Mouse (Mus musculus): ENCODE data around the gene Ptcra. TPM values are rescaled to one million over a fixed set of nuclear protein-coding genes. Genes with fewer than 3 reads are reported as not detected.

Ptcra gene
- total RNA-seq (2023) = not detected

DNA sequence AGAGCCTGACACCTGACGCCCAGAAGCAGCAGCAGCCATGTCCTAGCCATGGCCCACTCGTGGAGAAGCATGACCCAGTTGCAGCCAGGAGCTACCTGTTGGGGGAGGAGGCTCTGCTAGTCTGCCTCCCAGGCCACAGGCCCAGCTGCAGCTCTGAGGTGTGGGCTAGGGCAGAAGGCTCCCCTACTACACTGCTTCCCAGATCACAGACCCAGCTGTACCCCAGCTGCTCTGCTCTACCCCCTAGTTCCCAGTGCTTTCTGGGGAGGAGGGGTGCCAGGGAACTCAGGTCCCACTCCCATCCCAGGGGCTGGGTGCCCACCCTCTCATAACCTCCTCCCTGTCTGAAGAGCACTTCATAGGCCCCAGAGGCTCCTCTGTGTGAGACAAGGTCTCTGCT is at the start of gene Ptcra:
Gene Ptcra, minus strand, starts transcription at position 169 of the 400 bp plus-strand sequence.

DNA sequence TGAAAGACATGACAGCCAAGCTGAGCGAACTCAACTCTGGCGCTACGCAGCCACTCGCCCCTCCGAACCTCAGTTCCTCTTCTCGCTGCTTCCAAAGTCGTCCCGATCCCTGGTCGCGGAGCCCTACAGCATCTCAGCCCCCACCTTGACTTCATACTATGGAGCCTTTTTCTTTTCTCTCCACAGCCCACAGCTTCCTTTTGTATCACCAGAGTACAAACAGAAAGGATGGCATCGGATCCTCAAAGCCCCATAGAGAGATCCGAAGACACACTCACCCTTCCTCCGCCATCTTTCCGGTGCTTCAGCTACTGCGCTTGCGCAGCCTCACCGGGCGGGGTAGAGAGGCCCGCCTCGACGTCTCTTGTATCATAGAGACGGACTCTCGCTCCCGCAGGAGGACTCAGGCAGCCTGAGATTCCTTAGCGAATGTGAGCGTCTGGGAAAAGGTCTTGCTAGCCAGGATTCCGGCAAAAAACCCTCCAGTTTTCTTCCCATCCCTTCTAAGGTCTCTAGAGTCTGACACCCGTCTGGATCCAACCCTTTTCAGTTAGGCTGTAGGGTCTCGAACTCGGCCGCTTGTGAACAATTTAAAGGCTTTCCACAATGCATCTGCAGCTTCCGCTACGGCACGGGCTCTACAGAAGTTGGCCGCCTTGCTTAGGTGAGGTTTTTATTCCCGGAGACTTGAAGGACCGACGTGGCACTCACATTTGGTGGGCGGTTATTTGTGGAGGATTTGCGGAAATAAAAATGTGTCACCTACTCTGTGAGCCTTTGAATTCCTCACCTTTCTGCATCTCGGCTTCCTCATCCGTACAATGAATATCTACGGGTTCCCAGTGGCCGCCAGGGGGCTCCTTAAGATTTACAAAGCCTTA is 19.1 kb upstream of the Ptcra start, which contains the start of gene Rpl7l1:
Gene Rpl7l1, minus strand, starts transcription at position 332 of the 881 bp plus-strand sequence.

DNA sequence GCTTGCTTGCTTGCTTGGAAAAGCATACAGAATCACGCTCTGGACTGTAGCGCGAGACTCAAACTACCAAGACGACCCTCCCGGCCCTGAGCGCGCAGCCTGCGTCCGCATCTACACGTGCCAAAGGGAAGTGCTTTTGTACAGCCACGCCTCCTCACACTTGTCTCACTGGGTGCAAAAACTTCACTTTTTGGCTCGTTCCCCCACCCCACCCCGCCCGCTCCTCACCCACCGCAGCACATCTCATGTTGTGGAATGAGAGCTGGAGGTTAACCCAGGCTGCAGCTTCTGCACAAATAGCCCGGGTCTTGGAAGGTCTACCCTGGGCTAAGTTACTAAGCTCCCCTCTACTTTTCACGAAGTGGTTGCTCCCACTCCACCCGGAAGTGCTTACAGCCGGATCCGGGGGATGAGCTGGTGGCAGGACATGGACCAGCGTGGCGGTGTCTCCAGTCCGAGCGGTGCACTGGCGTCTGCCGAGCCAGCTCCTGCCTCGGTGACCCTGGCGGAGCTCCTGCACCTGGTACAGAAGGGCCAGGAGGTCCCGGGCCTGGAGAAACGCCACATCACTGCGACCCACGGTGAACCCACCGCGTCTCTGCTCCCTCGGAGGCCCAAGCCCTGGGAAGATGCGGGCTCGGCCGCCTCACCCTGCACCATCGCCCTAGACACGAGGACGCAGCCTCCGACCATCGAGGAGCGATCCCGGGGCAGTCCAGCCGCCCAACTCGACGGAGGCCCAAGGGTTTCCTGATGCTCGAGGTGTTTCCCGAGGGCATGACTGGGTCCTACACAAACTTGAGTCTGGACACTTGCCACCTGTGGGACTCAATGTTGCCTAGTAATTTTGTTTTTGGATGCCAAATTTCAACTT is 9.1 kb upstream of the Ptcra start, which contains the start of gene 2310039H08Rik:
Gene 2310039H08Rik, plus strand, starts transcription at position 232 of the 874 bp plus-strand sequence.

DNA sequence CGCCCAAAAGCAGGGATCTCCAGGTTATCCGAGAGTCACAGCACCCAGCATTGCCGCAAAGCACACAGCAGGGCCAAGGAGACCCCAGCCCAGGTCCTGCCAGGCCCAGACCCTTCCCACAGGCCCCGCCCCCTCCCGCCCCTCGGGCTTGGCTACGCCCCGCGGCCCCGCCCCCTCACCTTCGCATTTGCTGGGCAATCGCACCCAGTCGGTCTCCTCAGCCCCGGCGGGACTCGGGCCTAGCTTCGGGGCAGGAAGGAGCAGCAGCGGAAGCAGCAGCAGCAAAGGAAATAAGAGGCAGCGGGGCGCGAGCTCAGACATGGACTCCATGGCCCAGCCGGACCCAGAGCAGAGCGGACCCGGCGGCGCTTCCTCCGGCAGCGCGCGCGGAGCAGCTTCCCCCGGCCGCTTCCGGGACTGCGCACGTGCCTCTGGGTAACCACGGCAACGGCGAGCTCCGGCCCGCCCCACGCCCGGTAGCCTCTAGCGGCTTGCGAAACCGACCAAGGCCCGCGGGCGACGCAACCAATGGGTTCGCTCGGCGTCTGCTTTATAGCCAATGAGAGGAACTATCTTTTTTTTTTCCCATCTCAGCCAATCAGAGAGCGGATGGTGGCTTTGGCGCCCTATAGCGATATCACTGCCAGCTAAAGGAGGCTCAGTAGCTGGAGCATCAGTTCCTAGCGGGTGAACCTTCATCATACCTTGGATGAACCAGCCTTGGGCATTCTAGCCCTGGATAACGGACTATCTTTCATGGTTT is 11.5 kb downstream of the Ptcra start, which contains the start of gene Cnpy3:
Gene Cnpy3, minus strand, starts transcription at position 421 of the 763 bp plus-strand sequence.

DNA sequence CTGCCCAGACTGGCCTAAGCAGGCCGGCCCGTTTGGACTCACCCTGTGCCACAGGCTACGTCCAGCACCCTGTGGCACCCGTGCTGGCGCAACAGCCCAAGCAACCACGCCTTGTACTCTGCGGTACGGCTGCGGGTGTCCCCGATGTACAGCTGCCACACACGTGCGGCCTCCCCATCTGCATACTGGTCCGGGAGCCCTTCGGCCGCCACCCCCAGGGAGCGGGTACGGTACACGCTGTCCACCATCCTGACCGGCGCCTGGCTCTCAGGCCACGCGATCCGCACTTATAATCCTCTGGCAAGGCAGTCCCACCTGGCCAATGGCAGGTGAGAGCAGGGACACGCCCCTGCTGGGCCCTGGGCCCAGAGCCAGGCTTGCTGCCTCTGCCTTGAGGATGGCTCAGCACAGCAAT is 34.6 kb downstream of the Ptcra start, which contains the start of gene Gnmt:
Gene Gnmt, minus strand, starts transcription at position 265 of the 415 bp plus-strand sequence.

DNA sequence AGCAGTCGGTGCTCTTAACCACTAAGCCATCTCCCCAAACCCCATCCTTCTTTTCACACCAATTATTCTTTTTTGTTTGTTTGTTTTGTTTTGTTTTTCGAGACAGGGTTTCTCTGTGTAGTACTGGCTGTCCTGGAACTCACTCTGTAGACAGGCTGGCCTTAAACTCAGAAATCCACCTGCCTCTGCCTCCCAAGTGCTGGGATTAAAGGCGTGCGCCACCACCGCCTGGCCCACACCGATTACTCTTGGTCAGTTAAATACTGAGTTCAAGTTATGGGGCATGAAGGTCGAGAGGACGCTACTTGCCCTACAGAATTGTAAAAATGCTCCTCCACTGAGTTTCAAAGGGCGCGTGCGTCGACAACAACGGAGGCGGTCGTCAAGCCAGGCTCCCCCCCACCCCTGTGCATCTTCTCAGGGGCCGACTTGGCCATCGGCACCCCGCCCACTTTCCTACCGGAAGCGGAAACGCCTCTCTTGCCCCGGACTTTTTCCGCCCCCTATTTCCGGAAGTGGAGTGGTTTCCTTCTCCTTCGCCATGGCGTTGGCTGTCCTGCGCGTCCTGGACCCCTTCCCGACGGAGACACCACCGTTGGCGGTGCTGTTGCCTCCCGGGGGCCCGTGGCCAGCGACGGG is 52.4 kb downstream of the Ptcra start, which contains the start of gene Pex6:
Gene Pex6, plus strand, starts transcription at position 505 of the 639 bp plus-strand sequence.

Other genes starting within 250 kb of the Ptcra start
- gene Cul9, start 217.3 kb downstream of the Ptcra start, total RNA-seq (2023) = 1 to 10 TPM; 3.3 to 4.3 TPM
- 10 to 100 TPM; 51.5 to 56.3 TPM for gene Srf, start 207.5 kb downstream of the Ptcra start, total RNA-seq (2023)
- gene Ptk7, start 134.2 kb downstream of the Ptcra start, total RNA-seq (2023) = under 1 TPM; 0.33 to 0.57 TPM
- 10 to 100 TPM; 22.9 to 26.0 TPM for gene Klc4, start 117.7 kb downstream of the Ptcra start, total RNA-seq (2023)
- 10 to 100 TPM; 22.4 to 22.6 TPM for gene Mrpl2, start 117.5 kb downstream of the Ptcra start, total RNA-seq (2023)
- gene Cul7, start 113.4 kb downstream of the Ptcra start, total RNA-seq (2023) = 1 to 10 TPM; 3.5 to 3.6 TPM
- 10 to 100 TPM; 13.3 to 16.9 TPM for gene Rrp36, start 89.4 kb downstream of the Ptcra start, total RNA-seq (2023)
- gene Mea1, start 84.9 kb downstream of the Ptcra start, total RNA-seq (2023) = 10 to 100 TPM; 41.6 to 50.6 TPM
- 10 to 100 TPM; 48.5 to 51.8 TPM for gene Klhdc3, start 82.8 kb downstream of the Ptcra start, total RNA-seq (2023)
- gene Ppp2r5d, start 58.6 kb downstream of the Ptcra start, total RNA-seq (2023) = 10 to 100 TPM; 24.7 to 30.7 TPM
- gene Pex6, start 52.2 kb downstream of the Ptcra start, total RNA-seq (2023) = 10 to 100 TPM; 19.7 to 20.7 TPM
- 1 to 10 TPM; 3.2 to 4.0 TPM for gene Gnmt, start 34.5 kb downstream of the Ptcra start, total RNA-seq (2023)
- gene Cnpy3, start 11.5 kb downstream of the Ptcra start, total RNA-seq (2023) = 100 to 1,000 TPM in 1 of 2 experiments, 10 to 100 TPM in 1; 84.1 to 101 TPM
- gene 2310039H08Rik, start 8.9 kb upstream of the Ptcra start, total RNA-seq (2023) = 10 to 100 TPM in 1 of 2 experiments, 1 to 10 TPM in 1; 9.7 to 10.0 TPM
- gene Rpl7l1, start 19.0 kb upstream of the Ptcra start, total RNA-seq (2023) = 10 to 100 TPM; 39.7 to 45.5 TPM
- gene Bicral, start 94.8 kb upstream of the Ptcra start, total RNA-seq (2023) = 10 to 100 TPM; 33.6 to 43.1 TPM
- 10 to 100 TPM; 12.2 to 13.9 TPM for gene Tbcc, start 127.0 kb upstream of the Ptcra start, total RNA-seq (2023)
- gene Prph2, start 146.7 kb upstream of the Ptcra start, total RNA-seq (2023) = not detected
- 10 to 100 TPM; 62.8 to 63.9 TPM for gene Ubr2, start 246.8 kb upstream of the Ptcra start, total RNA-seq (2023)

All from neutrophil, adult 59 days (primary cell).